Mouse (Mus musculus) CD4-positive, CD25-positive, alpha-beta regulatory T cell (primary cell): ENCODE data around the gene 2310057M21Rik. TPM values are rescaled to one million over a fixed set of nuclear protein-coding genes. Genes with fewer than 3 reads are reported as not detected.

ENCODE experiments used
- polyA plus RNA-seq: library from polyadenylated mRNA; unstranded; fragments of 100-300 nt; shearing (Covaris generic); gene quantifications from one replicate; pipeline ENCODE4 v1.2.1, GENCODE M21; 2017

The 2310057M21Rik gene
- polyA plus RNA-seq: 24.4 TPM

GRCm38 (mm10) chr7:131362615-131363300 lies at the start of gene 2310057M21Rik:
Gene 2310057M21Rik, minus strand, starts transcription at chr7:131362759.

GRCm38 (mm10) chr7:131410416-131411058 lies 48.0 kb upstream of the 2310057M21Rik start, which contains the start of the genes Ikzf5 and Acadsb:
Gene Ikzf5, minus strand, starts transcription at chr7:131410521.
Gene Acadsb, plus strand, starts transcription at chr7:131410601.

GRCm38 (mm10) chr7:131370648-131371469 lies 8.3 kb upstream of the 2310057M21Rik start, which contains the start of gene Pstk:
Gene Pstk, plus strand, starts transcription at chr7:131371141.

GRCm38 (mm10) chr7:131333564-131333963 lies 29.0 kb downstream of the 2310057M21Rik start, which contains the start of gene Fam24a:
Gene Fam24a, plus strand, starts transcription at chr7:131333864.

GRCm38 (mm10) chr7:131329416-131329815 lies 33.1 kb downstream of the 2310057M21Rik start, which contains the start of gene Fam24b:
Gene Fam24b, minus strand, starts transcription at chr7:131329516.

GRCm38 (mm10) chr7:131322192-131322591 lies 40.4 kb downstream of the 2310057M21Rik start, which contains the start of gene Cuzd1:
Gene Cuzd1, minus strand, starts transcription at chr7:131322292.

Other genes starting within 250 kb of the 2310057M21Rik start
- not detected for gene 4933402N03Rik, start 216.4 kb downstream of the 2310057M21Rik start, polyA plus RNA-seq
- 0.07 TPM for gene 5430419D17Rik, start 188.4 kb downstream of the 2310057M21Rik start, polyA plus RNA-seq
- not detected for gene Cuzd1, start 40.5 kb downstream of the 2310057M21Rik start, polyA plus RNA-seq
- not detected for gene Fam24b, start 33.2 kb downstream of the 2310057M21Rik start, polyA plus RNA-seq
- not detected for gene Fam24a, start 28.9 kb downstream of the 2310057M21Rik start, polyA plus RNA-seq
- 46.3 TPM for gene Pstk, start 8.4 kb upstream of the 2310057M21Rik start, polyA plus RNA-seq
- gene Ikzf5, start 47.8 kb upstream of the 2310057M21Rik start, polyA plus RNA-seq: 22.4 TPM
- gene Acadsb, start 47.8 kb upstream of the 2310057M21Rik start, polyA plus RNA-seq: 49.8 TPM
- not detected for gene Hmx3, start 180.1 kb upstream of the 2310057M21Rik start, polyA plus RNA-seq
- 0.13 TPM for gene Hmx2, start 186.0 kb upstream of the 2310057M21Rik start, polyA plus RNA-seq
- 148 TPM for gene Bub3, start 197.5 kb upstream of the 2310057M21Rik start, polyA plus RNA-seq